Mouse (Mus musculus): ENCODE results near the gene Pdzd2. TPM values are rescaled to one million over a fixed set of nuclear protein-coding genes. Genes with fewer than 3 reads are reported as not detected.
A peak's percentile ranks its signal among the peaks of the same experiment; 100 is the strongest.

Gene Pdzd2
- polyA plus RNA-seq, 1 experiment: 125 TPM

DNA sequence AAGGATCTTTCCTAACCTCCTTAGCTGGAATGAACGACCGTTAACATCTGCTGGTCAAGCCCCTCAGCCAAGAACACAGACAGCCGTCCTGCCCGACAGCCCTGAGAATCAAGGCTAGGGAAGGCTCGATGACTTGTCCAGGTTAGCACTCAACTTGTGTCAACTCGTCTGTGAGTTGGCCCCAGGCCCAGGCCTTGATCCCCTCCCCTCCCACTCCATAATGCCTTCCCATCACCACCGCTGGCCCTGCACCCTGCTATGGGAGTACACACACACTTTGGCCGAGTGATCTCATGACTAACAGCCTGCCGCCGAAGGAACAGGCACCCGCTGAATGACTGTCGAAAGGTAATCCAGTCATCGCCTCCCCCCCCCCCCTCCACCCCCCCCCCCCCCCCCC, 355.0 kb downstream of the Pdzd2 start:
- DNase-seq: no peak
- 51% methylated on average over 13 of the region's 13 CpGs for WGBS
- H3K4me3 ChIP-seq (replicated peaks; ENCODE audit: extremely low read depth, low read depth, low read length): no peak overlapping the region
- TF ChIP-seq POLR2A (IDR thresholded peaks at IDR 0.05; ENCODE audit: borderline replicate concordance, extremely low read depth, low read depth, low read length) (no peak), CTCF (IDR thresholded peaks at IDR 0.05; ENCODE audit: insufficient read depth, low read length) (no peak)
- no peaks in the 10 kb centered on the region for H3K4me1 ChIP-seq (ENCODE audit: control insufficient read depth, insufficient read depth, low read length)

DNA sequence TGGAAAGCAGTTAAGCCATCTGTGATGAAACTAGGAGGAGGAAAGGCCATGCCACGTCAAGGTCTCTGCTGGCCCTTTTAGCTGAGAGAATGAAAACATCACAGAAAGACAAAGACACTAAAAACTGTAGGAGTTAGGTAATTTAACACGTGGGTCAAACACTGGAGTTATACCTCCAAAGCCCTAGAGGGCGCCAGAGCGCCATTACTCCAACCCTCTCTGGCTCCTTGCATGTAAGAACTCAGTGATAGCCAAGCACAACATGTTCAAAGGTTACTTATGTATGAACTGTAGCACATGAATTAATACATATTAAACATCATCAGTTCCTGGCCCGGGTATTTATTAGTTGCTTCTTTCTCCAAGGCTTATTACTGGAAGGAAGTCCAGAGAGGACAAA, 359.2 kb downstream of the Pdzd2 start:
- 59% methylated on average over 5 of the region's 5 CpGs for WGBS
- TF ChIP-seq CTCF (IDR thresholded peaks at IDR 0.05; ENCODE audit: insufficient read depth, low read length): peak; percentile 75
- no peak for TF ChIP-seq POLR2A (IDR thresholded peaks at IDR 0.05; ENCODE audit: borderline replicate concordance, extremely low read depth, low read depth, low read length)
- no peak for DNase-seq
- no peak overlapping the region for H3K4me3 ChIP-seq (replicated peaks; ENCODE audit: extremely low read depth, low read depth, low read length)
- H3K4me1 ChIP-seq (ENCODE audit: control insufficient read depth, insufficient read depth, low read length): peaks cover 6% of the 10 kb centered on the region

DNA sequence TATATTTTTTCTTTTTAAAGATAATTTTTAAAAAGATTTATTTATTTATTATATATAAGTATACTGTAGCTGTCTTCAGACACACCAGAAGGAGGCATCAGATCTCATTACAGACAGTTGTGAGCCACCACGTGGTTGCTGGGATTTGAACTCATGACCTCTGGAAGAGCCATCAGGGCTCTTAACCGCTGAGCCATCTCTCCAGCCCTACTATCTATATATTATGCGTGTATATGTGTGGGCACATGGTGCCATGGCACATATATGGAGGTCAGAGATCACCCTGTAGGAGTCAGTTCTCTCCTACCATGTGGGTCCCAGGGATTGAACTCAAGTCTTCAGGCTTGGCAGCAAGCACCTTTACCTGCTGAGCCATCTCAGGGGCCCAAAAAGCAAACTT, 359.7 kb downstream of the Pdzd2 start:
- TF ChIP-seq POLR2A (IDR thresholded peaks at IDR 0.05; ENCODE audit: borderline replicate concordance, extremely low read depth, low read depth, low read length) (no peak), CTCF (IDR thresholded peaks at IDR 0.05; ENCODE audit: insufficient read depth, low read length) (no peak)
- no peak for DNase-seq
- Histone ChIP-seq H3K4me1 (ENCODE audit: control insufficient read depth, insufficient read depth, low read length) (peaks cover 11% of the 10 kb centered on the region), H3K4me3 (replicated peaks; ENCODE audit: extremely low read depth, low read depth, low read length) (no peak overlapping the region)
- WGBS: 96% methylated on average over 3 of the region's 3 CpGs

DNA sequence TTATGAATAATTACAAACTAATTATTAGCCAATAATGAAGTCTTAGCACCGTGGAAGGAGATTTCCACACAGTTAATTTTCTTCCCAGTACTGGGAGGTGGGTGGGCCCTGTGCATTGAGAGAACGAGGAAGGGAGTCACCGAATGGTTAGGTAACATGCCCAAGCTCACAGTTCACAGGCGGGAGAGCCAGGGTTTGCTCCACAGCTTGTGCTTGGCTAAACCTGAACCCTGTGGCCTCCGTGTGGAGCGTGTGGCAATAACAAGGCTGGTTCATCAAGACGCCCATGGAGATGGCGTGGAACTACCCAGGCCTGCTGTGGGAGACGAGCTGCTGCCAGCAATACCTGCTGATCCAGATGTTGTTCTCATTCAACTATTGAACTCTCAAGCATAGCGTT, 361.9 kb downstream of the Pdzd2 start:
- DNase-seq: no peak
- TF ChIP-seq CTCF (IDR thresholded peaks at IDR 0.05; ENCODE audit: insufficient read depth, low read length) (no peak), POLR2A (IDR thresholded peaks at IDR 0.05; ENCODE audit: borderline replicate concordance, extremely low read depth, low read depth, low read length) (no peak)

DNA sequence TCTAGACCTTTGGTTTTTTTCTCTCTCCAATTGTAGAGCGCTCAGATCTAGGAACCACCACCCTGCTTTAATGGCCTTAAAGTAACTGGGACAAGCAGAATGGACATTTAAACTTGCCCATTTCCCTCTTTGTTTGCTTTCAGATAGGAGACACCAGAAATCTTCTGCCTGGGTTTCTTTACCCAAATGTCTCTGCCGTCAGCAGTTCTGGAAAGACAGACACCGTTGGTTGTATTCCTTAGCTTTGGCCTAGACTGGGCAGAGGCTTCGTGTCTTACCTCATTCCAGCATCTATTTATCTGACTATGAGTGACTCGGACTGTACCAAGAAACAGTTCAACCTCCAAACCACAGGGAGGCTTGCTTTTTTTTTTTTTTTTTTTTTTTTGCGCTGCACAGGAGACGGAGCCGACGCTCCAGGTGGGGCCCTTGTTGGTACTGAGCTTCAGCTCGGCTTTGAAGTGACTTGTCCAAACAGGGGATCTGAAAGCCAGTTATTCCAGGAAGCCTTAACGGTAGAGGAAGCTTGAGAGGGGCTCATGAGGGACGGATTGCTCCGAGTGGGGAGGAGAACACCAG, 363.1 kb downstream of the Pdzd2 start:
- 39% methylated on average over 13 of the region's 13 CpGs for WGBS
- TF ChIP-seq CTCF (IDR thresholded peaks at IDR 0.05; ENCODE audit: insufficient read depth, low read length): no peak
- no peak for TF ChIP-seq POLR2A (IDR thresholded peaks at IDR 0.05; ENCODE audit: borderline replicate concordance, extremely low read depth, low read depth, low read length)
- peaks cover 14% of the 10 kb centered on the region for H3K4me1 ChIP-seq (ENCODE audit: control insufficient read depth, insufficient read depth, low read length)
- no peak overlapping the region for H3K4me3 ChIP-seq (replicated peaks; ENCODE audit: extremely low read depth, low read depth, low read length)
- no peak for DNase-seq

More for the DNA sequence above, 361.9 kb downstream of the Pdzd2 start:
- peaks cover 14% of the 10 kb centered on the region for H3K4me1 ChIP-seq (ENCODE audit: control insufficient read depth, insufficient read depth, low read length)
- H3K4me3 ChIP-seq (replicated peaks; ENCODE audit: extremely low read depth, low read depth, low read length): no peak overlapping the region
- 77% methylated on average over 10 of the region's 10 CpGs for WGBS

DNA sequence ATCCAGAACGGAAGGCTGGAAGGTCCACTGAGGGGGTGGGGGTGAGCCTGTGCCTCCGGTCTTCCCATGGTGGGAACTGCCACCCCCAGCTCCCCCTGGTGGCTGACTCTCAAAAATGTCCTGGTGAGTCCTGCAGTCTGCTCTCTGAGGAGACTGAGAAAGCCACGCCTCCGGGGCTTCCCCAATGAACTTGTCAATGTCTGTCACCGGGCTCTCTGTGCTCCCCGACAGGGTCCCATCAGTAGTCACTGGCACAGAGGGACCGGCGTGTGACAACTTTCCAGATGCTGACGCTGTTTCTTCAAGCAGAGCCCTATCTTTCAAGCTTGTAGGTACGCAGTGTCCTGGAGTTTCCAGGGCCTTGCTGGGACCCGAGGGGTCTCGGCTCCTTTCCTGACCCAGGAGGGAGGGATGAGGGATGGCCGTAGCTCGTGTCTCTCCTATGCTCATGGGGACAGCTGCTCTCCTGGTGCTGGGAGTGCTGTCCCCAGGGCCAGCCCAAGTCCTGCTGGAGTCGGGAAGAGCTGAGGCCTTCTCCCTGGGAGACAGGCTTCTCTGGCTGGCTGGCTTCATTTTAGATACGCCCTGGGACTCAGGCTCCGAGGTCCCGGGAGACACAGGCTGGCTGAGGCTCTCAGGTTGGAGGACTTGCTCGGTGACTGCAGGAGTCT, 363.9 kb downstream of the Pdzd2 start:
- peaks cover 17% of the 10 kb centered on the region for H3K4me1 ChIP-seq (ENCODE audit: control insufficient read depth, insufficient read depth, low read length)
- TF ChIP-seq POLR2A (IDR thresholded peaks at IDR 0.05; ENCODE audit: borderline replicate concordance, extremely low read depth, low read depth, low read length) (no peak), CTCF (IDR thresholded peaks at IDR 0.05; ENCODE audit: insufficient read depth, low read length) (peak; percentile 78)
- DNase-seq: peak; percentile 79
- H3K4me3 ChIP-seq (replicated peaks; ENCODE audit: extremely low read depth, low read depth, low read length): peak overlapping the region; percentile 50
- 8% methylated on average over 19 of the region's 19 CpGs for WGBS

DNA sequence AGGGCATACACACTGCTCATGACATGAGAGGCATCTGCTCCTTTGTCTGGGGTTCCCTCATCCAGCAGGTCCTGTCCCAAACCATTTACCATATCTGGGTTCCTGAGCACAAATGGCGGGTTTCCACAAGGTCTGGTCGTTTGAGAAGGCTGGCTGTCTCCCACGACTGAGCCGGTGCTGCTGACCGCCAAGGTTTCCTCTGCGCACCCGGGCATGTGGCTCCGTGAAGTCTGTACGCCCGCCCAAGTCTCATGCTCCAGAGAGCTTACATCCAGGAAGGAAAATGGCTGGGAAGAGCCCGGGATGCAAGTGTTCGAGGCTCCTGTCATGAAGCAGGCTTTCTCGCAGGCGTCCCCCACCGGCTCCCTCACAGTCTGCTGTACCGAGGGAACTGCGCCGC, 364.8 kb downstream of the Pdzd2 start:
- H3K4me3 ChIP-seq (replicated peaks; ENCODE audit: extremely low read depth, low read depth, low read length): no peak overlapping the region

DNA sequence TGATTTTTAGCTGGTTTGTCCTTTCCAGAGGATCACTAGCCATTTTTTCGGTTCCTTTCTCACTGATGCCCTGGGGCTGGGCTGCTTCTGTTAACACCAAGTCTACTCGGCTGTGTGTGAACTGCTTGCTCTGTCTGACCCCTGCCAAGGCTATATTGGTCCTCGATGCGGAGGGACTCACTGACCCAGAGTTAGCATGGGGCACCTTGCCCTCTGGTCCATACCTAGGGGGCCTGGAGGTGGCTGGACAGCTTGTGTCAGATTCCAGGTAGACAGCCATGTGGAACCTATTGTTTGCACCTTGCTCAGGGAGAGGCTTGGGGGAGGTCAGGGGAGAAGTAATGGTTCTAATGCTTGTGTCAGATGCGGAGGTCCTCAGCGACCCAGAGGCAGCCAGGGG, 365.8 kb downstream of the Pdzd2 start:
- WGBS: 82% methylated on average over 6 of the region's 6 CpGs
- TF ChIP-seq POLR2A (IDR thresholded peaks at IDR 0.05; ENCODE audit: borderline replicate concordance, extremely low read depth, low read depth, low read length) (no peak), CTCF (IDR thresholded peaks at IDR 0.05; ENCODE audit: insufficient read depth, low read length) (no peak)
- H3K4me3 ChIP-seq (replicated peaks; ENCODE audit: extremely low read depth, low read depth, low read length): no peak overlapping the region
- DNase-seq: no peak
- H3K4me1 ChIP-seq (ENCODE audit: control insufficient read depth, insufficient read depth, low read length): peaks cover 17% of the 10 kb centered on the region

More for the DNA sequence above, 364.8 kb downstream of the Pdzd2 start:
- TF ChIP-seq POLR2A (IDR thresholded peaks at IDR 0.05; ENCODE audit: borderline replicate concordance, extremely low read depth, low read depth, low read length): no peak
- no peak for TF ChIP-seq CTCF (IDR thresholded peaks at IDR 0.05; ENCODE audit: insufficient read depth, low read length)
- 62% methylated on average over 18 of the region's 18 CpGs for WGBS
- no peak for DNase-seq
- peaks cover 17% of the 10 kb centered on the region for H3K4me1 ChIP-seq (ENCODE audit: control insufficient read depth, insufficient read depth, low read length)

DNA sequence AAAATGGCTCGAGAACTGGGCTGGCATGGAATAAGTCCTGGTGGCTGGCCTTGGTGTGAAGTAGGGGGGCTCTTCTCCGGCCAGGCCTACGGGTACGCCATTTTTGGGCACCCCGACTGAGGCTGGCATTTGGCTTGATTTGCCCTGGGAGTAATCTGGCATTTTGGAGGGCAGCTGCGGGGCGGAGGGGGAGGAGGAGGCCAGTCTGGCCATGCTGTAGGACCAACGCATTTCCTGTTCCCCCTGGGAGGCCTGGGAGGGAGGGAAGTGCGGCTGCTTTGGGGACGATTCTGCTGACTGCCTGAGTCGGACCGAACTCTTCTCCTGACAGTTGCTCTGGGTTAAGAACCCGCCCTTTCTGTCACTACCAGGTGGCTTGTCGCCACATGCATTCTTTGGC, 366.2 kb downstream of the Pdzd2 start:
- peaks cover 17% of the 10 kb centered on the region for H3K4me1 ChIP-seq (ENCODE audit: control insufficient read depth, insufficient read depth, low read length)
- TF ChIP-seq CTCF (IDR thresholded peaks at IDR 0.05; ENCODE audit: insufficient read depth, low read length) (no peak), POLR2A (IDR thresholded peaks at IDR 0.05; ENCODE audit: borderline replicate concordance, extremely low read depth, low read depth, low read length) (no peak)
- DNase-seq: no peak
- 71% methylated on average over 14 of the region's 14 CpGs for WGBS
- H3K4me3 ChIP-seq (replicated peaks; ENCODE audit: extremely low read depth, low read depth, low read length): no peak overlapping the region

DNA sequence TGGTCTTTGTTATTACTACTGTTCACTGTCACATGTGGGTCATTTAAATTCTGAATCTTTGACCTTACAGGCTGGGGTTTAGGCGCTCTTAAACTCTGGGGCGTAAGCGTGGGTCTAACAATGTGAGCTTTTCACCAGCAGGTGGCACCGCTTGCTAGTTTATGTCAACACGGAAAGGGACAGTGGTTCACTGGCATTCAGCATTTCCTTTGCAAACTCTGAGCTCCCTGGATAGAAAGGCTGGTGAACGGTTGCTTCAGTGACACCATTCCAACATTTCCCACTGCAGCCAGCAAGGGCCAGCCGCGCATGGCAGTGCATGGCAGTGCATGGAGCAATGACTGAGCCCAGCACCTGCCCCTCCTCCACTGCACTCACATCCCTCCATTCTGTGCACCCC, 368.5 kb downstream of the Pdzd2 start:
- WGBS: 6% methylated on average over 8 of the region's 8 CpGs
- DNase-seq: peak; percentile 46
- peaks cover 20% of the 10 kb centered on the region for H3K4me1 ChIP-seq (ENCODE audit: control insufficient read depth, insufficient read depth, low read length)

More for the DNA sequence above, 368.5 kb downstream of the Pdzd2 start:
- H3K4me3 ChIP-seq (replicated peaks; ENCODE audit: extremely low read depth, low read depth, low read length): no peak overlapping the region
- TF ChIP-seq CTCF (IDR thresholded peaks at IDR 0.05; ENCODE audit: insufficient read depth, low read length): peak; percentile 84
- TF ChIP-seq POLR2A (IDR thresholded peaks at IDR 0.05; ENCODE audit: borderline replicate concordance, extremely low read depth, low read depth, low read length): no peak

All from lung, adult 2 months (tissue).